Mouse (Mus musculus) stomach, postnatal 0 days (tissue): ENCODE data around the gene Txnip.

Experiments used
- CTCF ChIP-seq: IDR thresholded peaks from 2 replicates; pipeline ENCODE4 v1.5.1; 2016; ENCODE audit warnings: antibody characterized with exemption, low read depth, mild to moderate bottlenecking, moderate library complexity
- EP300 ChIP-seq: optimal IDR thresholded peaks from 2 replicates; pipeline ENCODE3; 2016; ENCODE audit warnings: antibody characterized with exemption

DNA sequence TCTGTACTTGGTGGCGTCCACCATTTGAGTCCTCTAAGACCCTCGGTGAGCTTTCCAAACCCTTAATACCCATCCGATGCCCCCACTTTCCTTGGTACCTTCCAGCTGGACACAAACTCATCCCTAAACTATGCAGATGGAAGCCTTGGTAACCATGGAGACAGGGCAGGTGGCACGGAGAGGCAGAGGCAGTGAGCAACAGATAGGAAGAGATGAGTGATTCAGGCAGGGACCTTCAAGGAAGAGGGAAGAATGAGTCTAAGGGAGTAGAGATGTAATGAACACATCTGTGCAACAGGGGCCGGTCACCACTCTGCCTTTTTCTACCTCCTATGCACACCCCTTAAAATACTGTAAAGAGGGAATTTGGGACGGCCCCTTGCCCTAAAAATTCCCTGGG, 37.9 kb downstream of the Txnip start:
- TF ChIP-seq EP300 (no peak), CTCF (no peak)
